Comparison of ENCODE assay signal across 16 mouse cellular contexts in the genomic region with DNA sequence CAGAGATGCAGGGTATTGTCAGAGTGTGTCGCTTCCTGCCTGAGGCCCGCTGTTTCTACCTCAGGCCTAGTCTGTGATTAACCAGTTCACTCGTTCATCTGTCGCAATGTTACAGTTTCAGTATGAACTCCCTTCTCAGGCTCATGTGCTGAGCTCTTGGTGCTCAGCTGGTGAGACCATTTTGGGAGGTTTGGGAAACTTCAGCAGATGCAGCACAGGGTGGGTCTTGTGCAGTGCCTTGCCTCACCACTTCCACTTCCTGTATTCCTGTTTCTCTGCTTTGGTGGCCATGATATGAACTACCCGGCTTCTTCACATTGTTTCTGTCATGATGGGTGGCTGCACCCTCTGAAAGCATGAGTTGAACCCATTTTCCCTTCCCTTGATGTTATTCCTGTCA.
DNase-seq lines count a peak whose midpoint lies in the region; ATAC-seq lines count a peak whose summit lies in the region.
"Had no signal": no experiment of that assay in that cellular context is flagged by ENCODE, and none has a peak within 500 bp of the region (broad histone marks: within the 10 kb centered on the region; RNA-seq: fewer than 3 reads in every experiment).

No protein-coding gene starts in this region.

- ATAC-seq in megakaryocyte, adult 5-6 weeks (ENCODE audit: poor library complexity, severe bottlenecking), result peak; percentile 97
- ATAC-seq in neutrophil, adult 5-6 weeks (ENCODE audit: extremely low read depth, insufficient number of reproducible peaks, low FRiP score, poor library complexity, severe bottlenecking), result peak; percentile 23; the same call in 1 of the 2 replicates
- ATAC-seq: forebrain, embryonic 16.5 days; hindbrain, embryonic 16.5 days had no signal

- peak; percentile 5 for DNase-seq in thymus, postnatal 0 days (ENCODE audit: low spot score)
- DNase-seq in thymus, postnatal 10 days (ENCODE audit: low spot score in 2 of 2), result no peak
- DNase-seq in urinary bladder, postnatal 10 days (ENCODE audit: low spot score), result no peak
- DNase-seq in kidney, adult 11 months, result no peak
- no peak for DNase-seq in kidney, postnatal 36 days
- DNase-seq: adrenal gland, adult 2 months; adrenal gland, postnatal 25 days; cerebellum, adult 11 months; cerebellum, adult 8-10 months; cerebellum, postnatal 14 days; gastrocnemius, postnatal 14 days; heart, postnatal 4 days had no signal
